Mouse (Mus musculus) spleen, postnatal 14 days (tissue): ENCODE results near the gene Esyt3.

Experiments
- DNase-seq, 2 experiments: peaks; one replicate each; pipeline ENCODE4 v3.0.0; 2021 to 2022; ENCODE audit warnings: low spot score in 2 of 2

The Esyt3 gene

GRCm38 (mm10) chr9:99354796-99355195 is 3.6 kb downstream of the Esyt3 start:
- DNase-seq = no peak

- no peak for DNase-seq
Measured at GRCm38 (mm10) chr9:99353390-99353789, 5.0 kb downstream of the Esyt3 start.

GRCm38 (mm10) chr9:99352964-99353363 is 5.4 kb downstream of the Esyt3 start:
- no peak for DNase-seq

GRCm38 (mm10) chr9:99345351-99345792 is 13.0 kb downstream of the Esyt3 start:
- DNase-seq = no peak

- no peak for DNase-seq
Measured at GRCm38 (mm10) chr9:99341600-99341999, 16.8 kb downstream of the Esyt3 start.

- no peak for DNase-seq
Measured at GRCm38 (mm10) chr9:99340126-99340525, 18.2 kb downstream of the Esyt3 start.

GRCm38 (mm10) chr9:99339182-99339581 is 19.2 kb downstream of the Esyt3 start:
- no peak for DNase-seq

GRCm38 (mm10) chr9:99338293-99338692 is 20.1 kb downstream of the Esyt3 start:
- DNase-seq = no peak

- no peak for DNase-seq
Measured at GRCm38 (mm10) chr9:99336538-99336937, 21.8 kb downstream of the Esyt3 start.

GRCm38 (mm10) chr9:99326881-99327280 is 31.5 kb downstream of the Esyt3 start:
- DNase-seq = no peak

- no peak for DNase-seq
Measured at GRCm38 (mm10) chr9:99325961-99326360, 32.4 kb downstream of the Esyt3 start.

GRCm38 (mm10) chr9:99325208-99325929 is 33.0 kb downstream of the Esyt3 start:
- DNase-seq = no peak

GRCm38 (mm10) chr9:99320006-99320405 is 38.4 kb downstream of the Esyt3 start:
- no peak for DNase-seq

GRCm38 (mm10) chr9:99319343-99319951 is 38.9 kb downstream of the Esyt3 start:
- DNase-seq = no peak

GRCm38 (mm10) chr9:99306226-99306625 is 52.1 kb downstream of the Esyt3 start:
- DNase-seq = no peak

GRCm38 (mm10) chr9:99304296-99304695 is 54.1 kb downstream of the Esyt3 start:
- DNase-seq = no peak
